Mouse (Mus musculus) kidney, embryonic 14.5 days (tissue): ENCODE results near the gene Rpl22l1. TPM values are rescaled to one million over a fixed set of nuclear protein-coding genes. Genes with fewer than 3 reads are reported as not detected.
A peak's percentile ranks its signal among the peaks of the same experiment; 100 is the strongest.
"Not testable (repeated sequence)": the region's sequence is repeated elsewhere in the genome, so short reads cannot be mapped to it uniquely, and the experiment has no call there.

Experiments used
- ATAC-seq: fragments of 200-750 bp; cut with Nextera tagmentation; 2 replicates; pipeline ENCODE4 v1.8.0; 2017; ENCODE audit warnings: moderate number of reproducible peaks, mild to moderate bottlenecking, moderate TSS enrichment, moderate library complexity; ENCODE audit not compliant: low FRiP score, low TSS enrichment
- H3K27ac ChIP-seq: fragments of 300-500 bp; sonication (generic); 2 replicates; pipeline ENCODE4 v1.5.1; 2014; ENCODE audit warnings: low read depth, mild to moderate bottlenecking, low read length, moderate library complexity, mixed read lengths
- H3K27me3 ChIP-seq: fragments of 300-500 bp; sonication (generic); 2 replicates; pipeline ENCODE4 v1.6.1; 2014; ENCODE audit warnings: mild to moderate bottlenecking, low read length; ENCODE audit not compliant: control insufficient read depth, insufficient read depth
- H3K36me3 ChIP-seq: fragments of 300-500 bp; sonication (generic); 2 replicates; pipeline ENCODE4 v1.6.1; 2014; ENCODE audit warnings: low read length, mixed read lengths; ENCODE audit not compliant: control insufficient read depth, insufficient read depth
- H3K4me1 ChIP-seq: fragments of 300-500 bp; sonication (generic); 2 replicates; pipeline ENCODE4 v1.6.1; 2014; ENCODE audit warnings: low read length, mixed read lengths; ENCODE audit not compliant: control insufficient read depth, insufficient read depth
- H3K4me2 ChIP-seq: fragments of 300-500 bp; sonication (generic); replicated peaks from 2 replicates; pipeline ENCODE4 v1.6.1; 2014; ENCODE audit warnings: low read depth, mild to moderate bottlenecking, low read length
- H3K4me3 ChIP-seq: fragments of 300-500 bp; sonication (generic); 2 replicates; pipeline ENCODE4 v1.5.1; 2014; ENCODE audit warnings: mild to moderate bottlenecking, low read length
- H3K9ac ChIP-seq: fragments of 300-500 bp; sonication (generic); 2 replicates; pipeline ENCODE4 v1.6.1; 2014; ENCODE audit warnings: low read depth, mild to moderate bottlenecking, low read length, moderate library complexity
- H3K9me3 ChIP-seq: fragments of 300-500 bp; sonication (generic); 2 replicates; pipeline ENCODE4 v1.6.1; 2016; ENCODE audit warnings: low read length; ENCODE audit not compliant: control insufficient read depth
- WGBS: fragments of 180-500 bp; shearing (Covaris S2); extraction: QIAGEN DNeasy Blood & Tissue Kit; methylation state at CpG from one replicate; pipeline ENCODE4 v1.1.7; 2014; 5-methylcytosine and 5-hydroxymethylcytosine counted together
- polyA plus RNA-seq: library from polyadenylated mRNA; unstranded; fragments of >200 nt; fragmentation: Nextera tagmentation; extraction: Ambion mirVana; gene quantifications from 2 replicates; pipeline ENCODE4 v1.2.1, GENCODE M21; 2014

Gene Rpl22l1
- polyA plus RNA-seq, 1 experiment from 2014 or later = 514 TPM

- H3K4me2 ChIP-seq = no peak overlapping the region
- no peak overlapping the region for H3K9ac ChIP-seq
- peak; percentile 58 for ATAC-seq
- no peaks in the 10 kb centered on the region for H3K36me3 ChIP-seq
- no peaks in the 10 kb centered on the region for H3K9me3 ChIP-seq
- no peaks in the 10 kb centered on the region for H3K4me1 ChIP-seq
- 64% methylated on average over 4 of the region's 4 CpGs for WGBS
- no peak overlapping the region for H3K27ac ChIP-seq
- no peak overlapping the region for H3K4me3 ChIP-seq
- no peaks in the 10 kb centered on the region for H3K27me3 ChIP-seq
These were observed 10.8 kb downstream of the Rpl22l1 start for GRCm38 (mm10) chr3:28816010-28816540.

GRCm38 (mm10) chr3:28826272-28826671 is 21.0 kb downstream of the Rpl22l1 start:
- Histone ChIP-seq H3K4me2 (no peak overlapping the region), H3K9ac (no peak overlapping the region), H3K27ac (no peak overlapping the region), H3K27me3 (no peaks in the 10 kb centered on the region), H3K4me3 (no peak overlapping the region), H3K9me3 (no peaks in the 10 kb centered on the region), H3K4me1 (no peaks in the 10 kb centered on the region), H3K36me3 (no peaks in the 10 kb centered on the region)
- 91% methylated on average over 1 of the region's 1 CpGs for WGBS
- no peak for ATAC-seq

- H3K4me2 ChIP-seq = no peak overlapping the region
- no peaks in the 10 kb centered on the region for H3K9me3 ChIP-seq
- 90% methylated on average over 2 of the region's 2 CpGs for WGBS
- ATAC-seq = no peak
- H3K27ac ChIP-seq = no peak overlapping the region
- no peak overlapping the region for H3K9ac ChIP-seq
- H3K4me1 ChIP-seq = no peaks in the 10 kb centered on the region
- H3K36me3 ChIP-seq = no peaks in the 10 kb centered on the region
- no peaks in the 10 kb centered on the region for H3K27me3 ChIP-seq
- H3K4me3 ChIP-seq = no peak overlapping the region
These were observed 22.4 kb downstream of the Rpl22l1 start for GRCm38 (mm10) chr3:28827605-28828004.

GRCm38 (mm10) chr3:28829454-28829853 is 24.2 kb downstream of the Rpl22l1 start:
- Histone ChIP-seq H3K27ac (no peak overlapping the region), H3K9me3 (no peaks in the 10 kb centered on the region), H3K36me3 (no peaks in the 10 kb centered on the region), H3K4me1 (no peaks in the 10 kb centered on the region), H3K9ac (no peak overlapping the region), H3K4me2 (no peak overlapping the region), H3K27me3 (no peaks in the 10 kb centered on the region), H3K4me3 (no peak overlapping the region)
- 91% methylated on average over 2 of the region's 2 CpGs for WGBS
- no peak for ATAC-seq

GRCm38 (mm10) chr3:28836796-28837371 is 31.6 kb downstream of the Rpl22l1 start:
- WGBS = 89% methylated on average over 2 of the region's 2 CpGs
- no peak overlapping the region for H3K4me3 ChIP-seq
- no peak for ATAC-seq

DNA sequence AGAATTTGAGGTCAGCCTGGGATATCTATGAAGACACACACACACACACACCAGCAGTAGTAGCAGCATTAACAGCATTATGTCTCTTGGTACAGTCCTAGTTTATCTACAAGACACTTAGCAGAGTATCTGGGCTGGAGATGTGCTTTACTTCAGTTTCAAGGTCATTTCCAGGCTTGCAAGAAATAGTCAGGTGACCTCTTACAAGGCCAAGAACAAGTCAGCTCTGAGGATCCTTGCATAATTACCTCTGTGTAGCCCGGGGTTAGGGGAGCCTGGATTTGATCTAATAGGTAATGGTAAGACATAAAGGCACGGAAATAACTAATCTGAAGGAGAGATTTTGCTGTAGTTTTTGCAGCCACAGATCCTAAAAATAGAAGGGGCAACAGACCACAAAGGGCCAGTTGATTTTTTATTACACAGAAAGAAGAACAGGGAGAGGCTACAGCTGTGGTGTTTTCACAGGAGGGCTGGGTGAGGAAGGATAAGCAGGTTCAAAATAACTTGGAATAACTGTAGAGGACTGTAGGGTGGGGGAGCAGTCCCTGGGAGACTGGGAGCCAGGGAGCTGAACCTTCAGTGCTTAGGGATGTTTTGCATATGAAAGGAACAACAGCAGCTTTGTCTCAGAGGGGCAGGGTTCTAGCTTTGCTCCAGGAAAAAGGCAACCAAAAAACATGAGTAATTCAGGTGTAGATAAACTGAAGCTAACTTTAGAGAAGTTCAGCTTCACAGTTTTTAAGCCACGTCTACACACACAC is 36.8 kb downstream of the Rpl22l1 start:
- Histone ChIP-seq H3K9me3 (no peaks in the 10 kb centered on the region), H3K36me3 (no peaks in the 10 kb centered on the region), H3K4me3 (no peak overlapping the region), H3K4me2 (no peak overlapping the region), H3K27ac (peak overlapping the region; percentile 62; the same call in 1 of the 2 replicates), H3K27me3 (no peaks in the 10 kb centered on the region), H3K4me1 (0 out of 2 replicates have a peak, but pooled peaks cover 9% of the 10 kb centered on the region), H3K9ac (no peak overlapping the region)
- peak; percentile 69 for ATAC-seq
- 20% methylated on average over 3 of the region's 3 CpGs for WGBS

More at GRCm38 (mm10) chr3:28836796-28837371, 31.6 kb downstream of the Rpl22l1 start:
- Histone ChIP-seq H3K4me1 (0 out of 2 replicates have a peak, but pooled peaks cover 1% of the 10 kb centered on the region), H3K36me3 (no peaks in the 10 kb centered on the region), H3K9me3 (no peaks in the 10 kb centered on the region), H3K9ac (no peak overlapping the region), H3K27ac (no peak overlapping the region), H3K4me2 (no peak overlapping the region), H3K27me3 (no peaks in the 10 kb centered on the region)

DNA sequence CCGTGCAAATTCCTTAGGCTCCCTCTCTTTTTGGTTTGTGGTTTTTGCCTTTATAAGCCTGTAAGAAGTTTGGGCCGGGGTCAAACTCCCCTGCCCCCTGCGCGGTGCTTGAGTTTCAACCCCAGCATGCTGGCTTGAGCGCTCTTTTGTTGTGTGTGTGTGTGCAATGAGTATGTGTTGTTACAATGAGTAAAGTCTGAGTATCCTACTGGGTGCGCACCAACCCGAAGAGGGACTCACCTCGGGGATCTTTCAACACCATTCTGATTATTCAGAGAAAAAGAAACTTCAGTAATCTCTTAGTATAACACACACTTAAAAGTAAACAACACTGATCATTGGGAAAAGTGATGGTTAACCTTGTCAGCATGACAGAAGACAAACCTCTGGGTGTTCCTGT is 38.0 kb downstream of the Rpl22l1 start:
- Histone ChIP-seq H3K27me3 (no peaks in the 10 kb centered on the region), H3K4me3 (no peak overlapping the region), H3K36me3 (no peaks in the 10 kb centered on the region), H3K27ac (no peak overlapping the region), H3K9ac (no peak overlapping the region), H3K9me3 (no peaks in the 10 kb centered on the region), H3K4me2 (no peak overlapping the region), H3K4me1 (0 out of 2 replicates have a peak, but pooled peaks cover 9% of the 10 kb centered on the region)
- WGBS = 22% methylated on average over 8 of the region's 8 CpGs
- ATAC-seq = no peak

DNA sequence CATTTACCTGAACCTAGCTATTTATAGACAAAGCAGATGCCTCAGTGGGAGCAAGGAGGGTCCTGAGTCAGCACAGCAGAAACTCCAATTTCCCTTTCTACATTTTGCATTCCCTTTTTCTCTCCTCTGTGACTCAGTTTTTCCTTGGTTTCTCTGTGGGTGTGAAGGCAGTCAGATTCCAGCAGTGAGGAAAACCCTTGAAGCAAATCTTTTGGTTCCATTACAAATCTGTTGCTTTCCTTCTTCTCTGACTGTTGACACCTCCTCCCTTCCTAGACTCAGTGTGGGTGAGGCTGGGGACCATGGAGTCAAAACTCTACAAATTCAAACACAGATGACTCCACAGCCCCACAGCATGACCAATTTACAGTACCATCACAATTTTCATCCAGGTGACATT is 41.9 kb downstream of the Rpl22l1 start:
- no peak overlapping the region for H3K9ac ChIP-seq
- no peaks in the 10 kb centered on the region for H3K36me3 ChIP-seq
- 0 out of 2 replicates have a peak, but pooled peaks cover 5% of the 10 kb centered on the region for H3K4me1 ChIP-seq
- ATAC-seq = no peak
- H3K9me3 ChIP-seq = no peaks in the 10 kb centered on the region
- H3K27ac ChIP-seq = no peak overlapping the region
- no peak overlapping the region for H3K4me2 ChIP-seq
- no peak overlapping the region for H3K4me3 ChIP-seq
- H3K27me3 ChIP-seq = no peaks in the 10 kb centered on the region

DNA sequence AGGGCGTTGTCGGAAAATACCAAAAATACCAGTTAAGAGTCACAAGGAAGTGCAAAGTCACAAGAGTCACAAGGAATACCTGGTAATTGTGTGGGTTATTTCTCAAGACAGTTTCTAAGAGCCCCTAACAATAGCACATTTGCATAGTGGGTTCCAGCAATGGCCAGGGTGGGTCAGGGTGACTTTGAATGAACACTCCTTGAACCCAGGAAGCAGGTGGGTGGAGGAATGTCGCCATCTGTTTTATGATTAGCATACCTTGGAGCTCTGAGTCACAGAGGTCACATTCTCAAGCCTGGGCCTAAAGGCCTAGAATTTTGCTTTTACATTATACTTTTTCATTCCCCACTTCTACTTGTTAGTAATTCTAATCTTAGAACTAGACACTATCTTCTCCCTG is 46.9 kb downstream of the Rpl22l1 start:
- H3K9ac ChIP-seq, H3K4me2 ChIP-seq, H3K4me3 ChIP-seq, H3K27ac ChIP-seq, H3K27me3 ChIP-seq, H3K4me1 ChIP-seq, ATAC-seq, H3K9me3 ChIP-seq, H3K36me3 ChIP-seq: not testable (repeated sequence)
- 91% methylated on average over 3 of the region's 3 CpGs for WGBS
